Mouse (Mus musculus) heart, postnatal 10 days (tissue): ENCODE results near the gene L1td1. TPM values are rescaled to one million over a fixed set of nuclear protein-coding genes. Genes with fewer than 3 reads are reported as not detected.
A peak's percentile ranks its signal among the peaks of the same experiment; 100 is the strongest.
"Not testable (repeated sequence)": the region's sequence is repeated elsewhere in the genome, so short reads cannot be mapped to it uniquely, and the experiment has no call there.

ENCODE experiments used
- DNase-seq, 2 experiments: peaks; one replicate each; pipeline ENCODE4 v3.0.0; 2021
- intact Hi-C: fragments of 180-260 bp; cut with DNase I; formaldehyde crosslinking; loops from one replicate; pipeline ENCODE4 v1.15.1; 2025
- total RNA-seq, 2 experiments: library from RNA; stranded (reverse); gene quantifications; 2 replicates each; pipeline ENCODE4 v1.2.3; 2021

L1td1 gene
- total RNA-seq, result not detected

- DNase-seq, result no peak
- intact Hi-C loops, result no loop called here
Measured at GRCm38 (mm10) chr4:98726590-98727237, at the start of gene L1td1. Gene L1td1, plus strand, starts transcription at chr4:98726734.

GRCm38 (mm10) chr4:98677506-98677905 lies 49.0 kb upstream of the L1td1 start:
- intact Hi-C loops, result no loop called here
- no peak for DNase-seq

- intact Hi-C loops, result no loop called here
- no peak for DNase-seq
Measured at GRCm38 (mm10) chr4:98686678-98687267, 39.8 kb upstream of the L1td1 start.

- no peak for DNase-seq
- intact Hi-C loops, result no loop called here
Measured at GRCm38 (mm10) chr4:98688116-98688515, 38.4 kb upstream of the L1td1 start.

- intact Hi-C loops, result no loop called here
- no peak for DNase-seq
Measured at GRCm38 (mm10) chr4:98688520-98688919, 38.0 kb upstream of the L1td1 start.

- DNase-seq, result no peak
- intact Hi-C loops, result no loop called here
Measured at GRCm38 (mm10) chr4:98689988-98690387, 36.5 kb upstream of the L1td1 start.

GRCm38 (mm10) chr4:98693465-98694185 lies 32.9 kb upstream of the L1td1 start:
- intact Hi-C loops, result no loop called here
- peak in 1 of 2 experiments; percentile 6 for DNase-seq

- intact Hi-C loops, result no loop called here
Measured at GRCm38 (mm10) chr4:98697932-98698331, 28.6 kb upstream of the L1td1 start.

GRCm38 (mm10) chr4:98698921-98699320 lies 27.6 kb upstream of the L1td1 start:
- intact Hi-C loops, result no loop called here
- DNase-seq, result no peak

More at GRCm38 (mm10) chr4:98697932-98698331, 28.6 kb upstream of the L1td1 start:
- no peak for DNase-seq

- no peak for DNase-seq
- intact Hi-C loops, result loop anchor here (5.0 to 10.0 kb wide), 4 partner anchors 213 to 1135 kb away; no protein-coding TSS in a partner anchor
Measured at GRCm38 (mm10) chr4:98700156-98700555, 26.4 kb upstream of the L1td1 start.

- peak; percentile 79 to 87 for DNase-seq
- intact Hi-C loops, result loop anchor here (1.0 to 10.0 kb wide), 5 partner anchors 157 to 1138 kb away; no protein-coding TSS in a partner anchor
Measured at GRCm38 (mm10) chr4:98702201-98702894, 24.2 kb upstream of the L1td1 start.

- intact Hi-C loops, result no loop called here
- DNase-seq, result no peak
Measured at GRCm38 (mm10) chr4:98710891-98711290, 15.6 kb upstream of the L1td1 start.

GRCm38 (mm10) chr4:98717735-98718546 lies 8.6 kb upstream of the L1td1 start:
- DNase-seq, result no peak
- intact Hi-C loops, result no loop called here

- no peak for DNase-seq
- intact Hi-C loops, result no loop called here
Measured at GRCm38 (mm10) chr4:98718547-98718917, 8.0 kb upstream of the L1td1 start.

- DNase-seq, result peak; percentile 50 to 65
- intact Hi-C loops, result no loop called here
Measured at GRCm38 (mm10) chr4:98722454-98722853, 4.1 kb upstream of the L1td1 start.

GRCm38 (mm10) chr4:98724682-98725081 lies 1.9 kb upstream of the L1td1 start:
- intact Hi-C loops, result loop anchor here (2.0 kb wide), 1 partner anchor 162 kb away; no protein-coding TSS in a partner anchor
- DNase-seq, result not testable (repeated sequence)

GRCm38 (mm10) chr4:98725439-98725838 lies 1.1 kb upstream of the L1td1 start:
- DNase-seq, result peak; percentile 7 to 20
- intact Hi-C loops, result loop anchor here (2.0 kb wide), 1 partner anchor 161 kb away; no protein-coding TSS in a partner anchor

GRCm38 (mm10) chr4:98727295-98727958 lies 893 bp downstream of the L1td1 start:
- no peak for DNase-seq
- intact Hi-C loops, result no loop called here

GRCm38 (mm10) chr4:98727959-98728347 lies 1.4 kb downstream of the L1td1 start:
- no peak for DNase-seq
- intact Hi-C loops, result no loop called here

GRCm38 (mm10) chr4:98728716-98729115 lies 2.2 kb downstream of the L1td1 start:
- intact Hi-C loops, result no loop called here
- DNase-seq, result no peak
